Mouse (Mus musculus) heart, embryonic 14.5 days (tissue): ENCODE results near the gene Asic4. TPM values are rescaled to one million over a fixed set of nuclear protein-coding genes. Genes with fewer than 3 reads are reported as not detected.
A peak's percentile ranks its signal among the peaks of the same experiment; 100 is the strongest.

Experiments
- ATAC-seq: fragments of 200-750 bp; cut with Nextera tagmentation; 2 replicates; pipeline ENCODE4 v1.8.0; 2017; ENCODE audit warnings: low read depth, moderate TSS enrichment; ENCODE audit not compliant: insufficient number of reproducible peaks, insufficient read depth, low FRiP score
- H3K27ac ChIP-seq, 2 experiments: fragments of 200-500 bp in 1 of 2; fragments of 300-500 bp in 1 of 2; sonication (generic) in 1 of 2; replicated peaks in 1 of 2; 2 replicates each; pipeline ENCODE4 v1.5.1; 2012 to 2014; ENCODE audit warnings: low read depth in 2 of 2, low read length in 2 of 2, control low read depth in 1 of 2, mild to moderate bottlenecking in 1 of 2, mixed read lengths in 1 of 2; ENCODE audit not compliant: control insufficient read depth in 1 of 2, insufficient read depth in 1 of 2
- H3K27me3 ChIP-seq: fragments of 300-500 bp; sonication (generic); 2 replicates; pipeline ENCODE4 v1.6.1; 2014; ENCODE audit warnings: mild to moderate bottlenecking, low read length, control low read depth; ENCODE audit not compliant: control insufficient read depth, insufficient read depth
- H3K36me3 ChIP-seq: fragments of 300-500 bp; sonication (generic); 2 replicates; pipeline ENCODE4 v1.6.1; 2014; ENCODE audit warnings: mild to moderate bottlenecking, control low read depth, low read length, mixed read lengths; ENCODE audit not compliant: control insufficient read depth, insufficient read depth
- H3K4me1 ChIP-seq, 2 experiments: fragments of 200-500 bp in 1 of 2; fragments of 300-500 bp in 1 of 2; sonication (generic) in 1 of 2; 2 replicates each; pipeline ENCODE4 v1.6.1; 2012 to 2014; ENCODE audit warnings: low read length in 2 of 2, control low read depth in 1 of 2, mixed read lengths in 1 of 2; ENCODE audit not compliant: control insufficient read depth in 2 of 2, insufficient read depth in 2 of 2
- H3K4me2 ChIP-seq: fragments of 300-500 bp; sonication (generic); 2 replicates; pipeline ENCODE4 v1.6.1; 2014; ENCODE audit warnings: mild to moderate bottlenecking, low read length
- H3K4me3 ChIP-seq, 2 experiments: fragments of 200-500 bp in 1 of 2; fragments of 300-500 bp in 1 of 2; sonication (generic) in 1 of 2; 2 replicates each; pipeline ENCODE4 v1.5.1; 2012 to 2014; ENCODE audit warnings: low read length in 2 of 2, mild to moderate bottlenecking in 2 of 2, control low read depth in 1 of 2, low read depth in 1 of 2, moderate library complexity in 1 of 2; ENCODE audit not compliant: control insufficient read depth in 1 of 2, insufficient read depth in 1 of 2
- H3K9ac ChIP-seq: fragments of 300-500 bp; sonication (generic); 2 replicates; pipeline ENCODE4 v1.6.1; 2014; ENCODE audit warnings: mild to moderate bottlenecking, low read length
- H3K9me3 ChIP-seq: fragments of 300-500 bp; sonication (generic); 2 replicates; pipeline ENCODE4 v1.6.1; 2016; ENCODE audit warnings: low read length, control low read depth; ENCODE audit not compliant: control insufficient read depth
- WGBS: fragments of 180-500 bp; shearing (Covaris S2); extraction: QIAGEN DNeasy Blood & Tissue Kit; methylation state at CpG from one replicate; pipeline ENCODE4 v1.1.7; 2014; 5-methylcytosine and 5-hydroxymethylcytosine counted together
- polyA plus RNA-seq: library from polyadenylated mRNA; unstranded; fragments of >200 nt; fragmentation: Nextera tagmentation; extraction: Ambion mirVana; gene quantifications from 2 replicates; pipeline ENCODE4 v1.2.1, GENCODE M21; 2014

The Asic4 gene
- polyA plus RNA-seq, 1 experiment from 2014 or later = 0.18 TPM

DNA sequence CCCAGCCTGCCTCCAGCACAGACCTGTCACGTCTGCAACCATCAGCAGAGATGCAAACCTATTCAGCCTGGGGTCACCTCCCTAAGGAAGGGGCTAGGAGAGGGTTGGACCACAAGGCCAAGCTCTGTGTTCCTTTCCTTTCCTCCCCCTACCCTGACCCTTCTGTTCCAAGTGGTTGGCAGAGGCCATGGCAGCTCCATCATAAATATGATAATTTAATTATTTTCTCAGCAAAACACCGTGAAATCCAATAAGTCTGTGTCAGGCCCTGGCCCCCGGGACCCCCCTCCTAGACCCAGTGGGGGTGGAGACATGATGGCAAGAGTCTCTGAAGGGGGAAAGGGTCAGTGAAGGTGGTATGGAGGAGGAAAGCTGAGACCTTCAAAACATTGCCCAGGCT lies 6.0 kb upstream of the Asic4 start:
- no peak overlapping the region for H3K4me3 ChIP-seq
- no peak overlapping the region for H3K27ac ChIP-seq
- H3K4me1 ChIP-seq = peaks cover 23 to 46% of the 10 kb centered on the region in 2 experiments
- no peak overlapping the region for H3K4me2 ChIP-seq
- no peak for ATAC-seq
- H3K9ac ChIP-seq = no peak overlapping the region
- 56% methylated on average over 3 of the region's 3 CpGs for WGBS
- H3K36me3 ChIP-seq = peaks cover 39% of the 10 kb centered on the region
- no peaks in the 10 kb centered on the region for H3K9me3 ChIP-seq
- H3K27me3 ChIP-seq = peaks cover 34% of the 10 kb centered on the region

- Histone ChIP-seq H3K9me3 (no peaks in the 10 kb centered on the region), H3K36me3 (peaks cover 30% of the 10 kb centered on the region), H3K27me3 (peaks cover 45% of the 10 kb centered on the region), H3K27ac (no peak overlapping the region), H3K4me3 (no peak overlapping the region), H3K9ac (no peak overlapping the region), H3K4me2 (peak overlapping the region; percentile 65), H3K4me1 (peaks cover 26 to 52% of the 10 kb centered on the region in 2 experiments)
- WGBS = 18% methylated on average over 9 of the region's 9 CpGs
- ATAC-seq = no peak
These were observed 5.0 kb upstream of the Asic4 start for GRCm38 (mm10) chr1:75445141-75445701.

GRCm38 (mm10) chr1:75445751-75446611 lies 4.3 kb upstream of the Asic4 start:
- H3K4me2 ChIP-seq = peak overlapping the region; percentile 65
- H3K27me3 ChIP-seq = peaks cover 52% of the 10 kb centered on the region
- 0 out of 2 replicates have a peak, but pooled peaks have one; percentile 28 for ATAC-seq
- H3K9me3 ChIP-seq = no peaks in the 10 kb centered on the region
- WGBS = under 1% methylated on average over 22 of the region's 22 CpGs
- H3K4me1 ChIP-seq = peaks cover 26 to 60% of the 10 kb centered on the region in 2 experiments
- H3K9ac ChIP-seq = peak overlapping the region; percentile 50
- H3K36me3 ChIP-seq = peaks cover 22% of the 10 kb centered on the region
- H3K4me3 ChIP-seq = peak overlapping the region; percentile 8 to 23; a peak in 3 of 4 replicates
- H3K27ac ChIP-seq = no peak overlapping the region

DNA sequence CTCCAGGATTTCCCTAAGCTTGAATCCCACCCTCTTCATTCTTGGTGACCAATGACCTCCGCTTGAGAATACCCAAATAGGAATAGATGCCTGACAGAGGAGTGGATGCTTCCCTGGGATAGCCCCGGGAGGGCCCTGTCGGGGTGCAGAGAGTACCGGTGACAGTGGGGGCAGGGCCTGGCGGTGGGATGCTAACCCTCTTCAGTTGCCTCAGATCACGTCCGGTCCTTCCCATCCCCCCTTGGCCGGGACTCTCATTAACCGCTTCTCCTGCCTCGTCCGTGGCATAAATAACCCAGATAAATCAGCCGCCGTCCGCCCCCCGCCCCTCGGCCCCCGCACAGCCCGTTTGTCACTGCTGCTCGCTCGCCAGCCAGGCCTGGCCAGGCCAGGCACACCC lies 3.6 kb upstream of the Asic4 start:
- Histone ChIP-seq H3K9me3 (no peaks in the 10 kb centered on the region), H3K4me3 (no peak overlapping the region), H3K27me3 (peaks cover 59% of the 10 kb centered on the region), H3K9ac (peak overlapping the region; percentile 50; the same call in 1 of the 2 replicates), H3K4me1 (peaks cover 26 to 63% of the 10 kb centered on the region in 2 experiments), H3K4me2 (peak overlapping the region; percentile 65), H3K27ac (no peak overlapping the region), H3K36me3 (peaks cover 15% of the 10 kb centered on the region)
- ATAC-seq = no peak
- 6% methylated on average over 20 of the region's 20 CpGs for WGBS

- ATAC-seq = no peak
- no peaks in the 10 kb centered on the region for H3K9me3 ChIP-seq
- no peak overlapping the region for H3K27ac ChIP-seq
- peaks cover 67% of the 10 kb centered on the region for H3K27me3 ChIP-seq
- H3K36me3 ChIP-seq = peaks cover 8% of the 10 kb centered on the region; the same call in 1 of the 2 replicates
- no peak overlapping the region; the same call in 1 of the 2 replicates for H3K9ac ChIP-seq
- 12% methylated on average over 10 of the region's 10 CpGs for WGBS
- peak overlapping the region; percentile 47 for H3K4me2 ChIP-seq
- H3K4me1 ChIP-seq = peaks cover 26 to 63% of the 10 kb centered on the region in 2 experiments
- no peak overlapping the region; a peak in 1 of 4 replicates for H3K4me3 ChIP-seq
These were observed 2.8 kb upstream of the Asic4 start for GRCm38 (mm10) chr1:75447265-75448051.

DNA sequence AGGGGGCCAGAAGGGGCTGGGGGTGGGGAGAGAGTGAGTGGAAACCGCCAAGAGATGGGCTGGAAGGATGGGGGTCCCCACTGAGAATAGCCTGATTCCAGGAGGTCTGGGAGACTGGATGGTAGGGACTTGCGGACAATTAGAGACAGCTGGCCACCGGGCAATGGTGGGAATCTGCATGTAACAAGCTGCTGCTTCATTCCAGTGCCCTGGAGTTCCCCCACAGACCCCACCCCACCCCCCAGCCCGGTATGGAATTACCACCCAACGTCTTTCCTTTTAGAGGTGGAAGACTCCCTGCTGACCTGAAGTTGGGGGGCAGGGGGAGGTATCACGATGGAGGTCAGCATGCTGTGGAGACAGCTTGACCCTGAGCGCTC lies 2.2 kb upstream of the Asic4 start:
- 6% methylated on average over 7 of the region's 7 CpGs for WGBS

GRCm38 (mm10) chr1:75448937-75449336 lies 1.3 kb upstream of the Asic4 start:
- 5% methylated on average over 14 of the region's 14 CpGs for WGBS
- Histone ChIP-seq H3K4me2 (no peak overlapping the region), H3K27me3 (peaks cover 80% of the 10 kb centered on the region), H3K4me1 (peaks cover 26 to 60% of the 10 kb centered on the region in 2 experiments), H3K36me3 (no peaks in the 10 kb centered on the region), H3K9ac (no peak overlapping the region), H3K27ac (no peak overlapping the region), H3K9me3 (no peaks in the 10 kb centered on the region), H3K4me3 (no peak overlapping the region)
- no peak for ATAC-seq

More for the DNA sequence above, 2.2 kb upstream of the Asic4 start:
- H3K9me3 ChIP-seq = no peaks in the 10 kb centered on the region
- H3K4me1 ChIP-seq = peaks cover 26 to 63% of the 10 kb centered on the region in 2 experiments
- no peak for ATAC-seq
- 0 out of 2 replicates have a peak overlapping the region, but pooled peaks have one; percentile 5 for H3K9ac ChIP-seq
- no peak overlapping the region for H3K27ac ChIP-seq
- H3K27me3 ChIP-seq = peaks cover 73% of the 10 kb centered on the region
- H3K4me3 ChIP-seq = no peak overlapping the region
- H3K36me3 ChIP-seq = peaks cover 3% of the 10 kb centered on the region; the same call in 1 of the 2 replicates
- H3K4me2 ChIP-seq = peak overlapping the region; percentile 47
